Mouse (Mus musculus): ENCODE data around the gene Msl1.

Msl1 gene

GRCm38 (mm10) chr11:98777888-98778287 lies 17.4 kb upstream of the Msl1 start:
- no peak for DNase-seq

GRCm38 (mm10) chr11:98781851-98782512 lies 13.3 kb upstream of the Msl1 start:
- DNase-seq = peak; percentile 46 to 60

- peak; percentile 65 to 71 for DNase-seq
Observed at GRCm38 (mm10) chr11:98782651-98783235, 12.6 kb upstream of the Msl1 start.

- DNase-seq = peak; percentile 97 to 98
Observed at GRCm38 (mm10) chr11:98783236-98783696, 12.1 kb upstream of the Msl1 start.

- no peak for DNase-seq
Observed at GRCm38 (mm10) chr11:98784139-98784538, 11.2 kb upstream of the Msl1 start.

- peak in 1 of 2 experiments; percentile 56 for DNase-seq
Observed at GRCm38 (mm10) chr11:98785214-98785613, 10.1 kb upstream of the Msl1 start.

GRCm38 (mm10) chr11:98785772-98786281 lies 9.5 kb upstream of the Msl1 start:
- peak; percentile 79 to 85 for DNase-seq

GRCm38 (mm10) chr11:98786359-98787214 lies 8.7 kb upstream of the Msl1 start:
- peak; percentile 95 to 96 for DNase-seq

GRCm38 (mm10) chr11:98787229-98787628 lies 8.1 kb upstream of the Msl1 start:
- DNase-seq = peak in 1 of 2 experiments; percentile 55

GRCm38 (mm10) chr11:98787691-98788090 lies 7.6 kb upstream of the Msl1 start:
- no peak for DNase-seq

- DNase-seq = no peak
Observed at GRCm38 (mm10) chr11:98788139-98788538, 7.2 kb upstream of the Msl1 start.

GRCm38 (mm10) chr11:98788550-98789218 lies 6.6 kb upstream of the Msl1 start:
- DNase-seq = peak; percentile 85 to 91

- no peak for DNase-seq
Observed at GRCm38 (mm10) chr11:98789219-98789807, 6.0 kb upstream of the Msl1 start.

GRCm38 (mm10) chr11:98789824-98790223 lies 5.5 kb upstream of the Msl1 start:
- DNase-seq = no peak

GRCm38 (mm10) chr11:98790631-98791205 lies 4.6 kb upstream of the Msl1 start:
- DNase-seq = no peak

- DNase-seq = no peak
Observed at GRCm38 (mm10) chr11:98791448-98791847, 3.9 kb upstream of the Msl1 start.

GRCm38 (mm10) chr11:98792081-98792480 lies 3.2 kb upstream of the Msl1 start:
- no peak for DNase-seq

- DNase-seq = peak; percentile 87 to 88
Observed at GRCm38 (mm10) chr11:98794469-98795014, 774 bp upstream of the Msl1 start.

- DNase-seq = peak; percentile 64 to 71
Observed at GRCm38 (mm10) chr11:98795714-98796514, 598 bp downstream of the Msl1 start.

GRCm38 (mm10) chr11:98796515-98797216 lies 1.4 kb downstream of the Msl1 start:
- peak; percentile 85 for DNase-seq

Data from cerebellum, postnatal 25 days (tissue).